Mouse (Mus musculus) skeletal muscle tissue, adult 2 months (tissue): Measurements from ENCODE around the gene Saxo1.

Source experiments
- DNase-seq: peaks from one replicate; pipeline ENCODE4 v3.0.0-alpha.2; 2012; ENCODE audit warnings: low read depth, low spot score

The Saxo1 gene

GRCm38 (mm10) chr4:86422586-86422985 lies 135.5 kb downstream of the Saxo1 start:
- no peak for DNase-seq

- peak; percentile 18 for DNase-seq
These were observed 141.6 kb downstream of the Saxo1 start for GRCm38 (mm10) chr4:86416401-86417025.

GRCm38 (mm10) chr4:86413388-86413787 lies 144.7 kb downstream of the Saxo1 start:
- DNase-seq = no peak

GRCm38 (mm10) chr4:86410946-86411345 lies 147.2 kb downstream of the Saxo1 start:
- no peak for DNase-seq

- no peak for DNase-seq
These were observed 149.7 kb downstream of the Saxo1 start for GRCm38 (mm10) chr4:86408421-86408820.

- DNase-seq = no peak
These were observed 151.0 kb downstream of the Saxo1 start for GRCm38 (mm10) chr4:86407200-86407527.

- no peak for DNase-seq
These were observed 151.5 kb downstream of the Saxo1 start for GRCm38 (mm10) chr4:86406501-86407199.

- no peak for DNase-seq
These were observed 157.0 kb downstream of the Saxo1 start for GRCm38 (mm10) chr4:86401116-86401515.

GRCm38 (mm10) chr4:86397470-86397869 lies 160.7 kb downstream of the Saxo1 start:
- no peak for DNase-seq

- DNase-seq = no peak
These were observed 161.3 kb downstream of the Saxo1 start for GRCm38 (mm10) chr4:86396672-86397288.

- no peak for DNase-seq
These were observed 162.5 kb downstream of the Saxo1 start for GRCm38 (mm10) chr4:86395636-86396035.
